Mouse (Mus musculus) neural tube, embryonic 15.5 days (tissue): ENCODE measurements around the gene Cdca7l. TPM values are rescaled to one million over a fixed set of nuclear protein-coding genes. Genes with fewer than 3 reads are reported as not detected.

Source experiments
- ATAC-seq: fragments of 200-750 bp; cut with Nextera tagmentation; 2 replicates; pipeline ENCODE4 v1.8.0; 2017; ENCODE audit warnings: mild to moderate bottlenecking, moderate TSS enrichment, moderate library complexity; ENCODE audit not compliant: low FRiP score
- H3K27ac ChIP-seq: fragments of 300-500 bp; sonication (generic); replicated peaks from 2 replicates; pipeline ENCODE4 v1.5.1; 2015; ENCODE audit warnings: mild to moderate bottlenecking, inconsistent platforms
- H3K27me3 ChIP-seq: fragments of 300-500 bp; sonication (generic); replicated peaks from 2 replicates; pipeline ENCODE4 v1.6.1; 2015; ENCODE audit warnings: inconsistent platforms
- H3K36me3 ChIP-seq: fragments of 300-500 bp; sonication (generic); 2 replicates; pipeline ENCODE4 v1.6.1; 2015; ENCODE audit warnings: inconsistent platforms
- H3K4me1 ChIP-seq: fragments of 300-500 bp; sonication (generic); 2 replicates; pipeline ENCODE4 v1.6.1; 2015; ENCODE audit warnings: inconsistent platforms
- H3K4me2 ChIP-seq: fragments of 300-500 bp; sonication (generic); 2 replicates; pipeline ENCODE4 v1.6.1; 2015; ENCODE audit warnings: inconsistent platforms, mild to moderate bottlenecking, moderate library complexity
- H3K4me3 ChIP-seq: fragments of 300-500 bp; sonication (generic); replicated peaks from 2 replicates; pipeline ENCODE4 v1.5.1; 2015; ENCODE audit warnings: mild to moderate bottlenecking, inconsistent platforms
- H3K9ac ChIP-seq: fragments of 300-500 bp; sonication (generic); replicated peaks from 2 replicates; pipeline ENCODE4 v1.6.1; 2015; ENCODE audit warnings: mild to moderate bottlenecking, inconsistent platforms
- H3K9me3 ChIP-seq: fragments of 300-500 bp; sonication (generic); replicated peaks from 2 replicates; pipeline ENCODE4 v1.6.1; 2016; ENCODE audit warnings: inconsistent platforms
- WGBS: fragments of 180-500 bp; shearing (Covaris S2); methylation state at CpG from one replicate; pipeline ENCODE4 v1.1.7; 2015; ENCODE audit warnings: mixed read lengths; 5-methylcytosine and 5-hydroxymethylcytosine counted together
- polyA plus RNA-seq: library from polyadenylated mRNA; unstranded; fragments of >200 nt; fragmentation: Nextera tagmentation; extraction: Ambion mirVana; gene quantifications from 2 replicates; pipeline ENCODE4 v1.2.1, GENCODE M21; 2015

The Cdca7l gene
- polyA plus RNA-seq, 1 experiment from 2014 or later, result 4.3 TPM

DNA sequence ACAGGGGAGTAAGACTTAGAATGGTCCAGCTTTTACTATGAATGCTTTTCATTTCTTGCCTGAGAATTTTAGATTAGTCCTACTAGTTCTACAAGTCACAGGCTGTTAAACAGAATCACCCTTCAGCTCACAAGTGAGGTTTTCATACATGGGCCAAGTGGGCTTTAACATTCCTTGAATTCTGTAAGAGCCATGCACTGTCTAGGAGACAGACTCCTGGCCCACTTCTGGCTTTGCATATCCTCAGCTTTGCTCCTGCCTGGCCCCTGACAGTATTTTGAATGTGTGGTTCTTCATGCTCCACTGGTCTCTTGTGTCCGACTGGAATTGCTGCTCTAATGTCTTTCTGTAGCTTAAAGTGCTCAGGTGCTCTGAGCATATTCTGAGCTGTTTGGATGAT, 20.7 kb upstream of the Cdca7l start:
- 27% methylated on average over 1 of the region's 1 CpGs for WGBS
- Histone ChIP-seq H3K36me3 (no peaks in the 10 kb centered on the region), H3K9ac (no peak overlapping the region), H3K4me3 (no peak overlapping the region), H3K27ac (no peak overlapping the region), H3K4me2 (no peak overlapping the region), H3K9me3 (no peaks in the 10 kb centered on the region), H3K4me1 (peaks cover 3% of the 10 kb centered on the region; the same call in 1 of the 2 replicates), H3K27me3 (0 out of 2 replicates have a peak, but pooled peaks cover 7% of the 10 kb centered on the region)
- no peak; the same call in 1 of the 2 replicates for ATAC-seq

DNA sequence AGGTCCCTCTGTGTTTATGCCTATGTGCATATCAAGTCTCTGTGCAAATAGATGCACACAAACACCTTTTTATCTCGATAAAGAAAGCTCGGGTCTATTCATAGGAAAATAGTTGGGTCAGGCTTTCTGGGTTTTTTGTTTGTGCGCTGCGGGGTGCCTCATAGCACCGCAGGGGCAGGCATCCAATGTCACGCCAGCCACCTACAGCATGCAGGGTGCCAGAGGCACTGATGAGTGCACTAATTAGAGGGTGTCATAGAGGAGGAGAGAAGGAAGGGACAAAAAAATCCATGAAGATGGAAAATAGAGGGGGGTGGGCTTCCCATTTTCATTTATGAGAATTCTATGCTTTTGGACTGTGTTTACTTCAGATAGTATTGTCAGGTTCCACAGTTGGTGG, 17.5 kb upstream of the Cdca7l start:
- Histone ChIP-seq H3K36me3 (no peaks in the 10 kb centered on the region), H3K4me2 (no peak overlapping the region), H3K9ac (no peak overlapping the region), H3K27ac (no peak overlapping the region), H3K27me3 (peaks cover 12% of the 10 kb centered on the region; the same call in 1 of the 2 replicates), H3K4me1 (peaks cover 10% of the 10 kb centered on the region), H3K9me3 (no peaks in the 10 kb centered on the region), H3K4me3 (no peak overlapping the region)
- no peak for ATAC-seq
- 28% methylated on average over 6 of the region's 6 CpGs for WGBS

GRCm38 (mm10) chr12:117788513-117789011, 15.5 kb upstream of the Cdca7l start:
- Histone ChIP-seq H3K4me3 (no peak overlapping the region; the same call in 1 of the 2 replicates), H3K4me2 (peak overlapping the region; percentile 59), H3K9me3 (no peaks in the 10 kb centered on the region), H3K27ac (no peak overlapping the region), H3K9ac (no peak overlapping the region; the same call in 1 of the 2 replicates), H3K36me3 (no peaks in the 10 kb centered on the region), H3K4me1 (peaks cover 9% of the 10 kb centered on the region), H3K27me3 (peaks cover 13% of the 10 kb centered on the region; the same call in 1 of the 2 replicates)
- 15% methylated on average over 24 of the region's 24 CpGs for WGBS
- no peak for ATAC-seq

- no peak for ATAC-seq
- Histone ChIP-seq H3K27ac (no peak overlapping the region), H3K27me3 (peaks cover 13% of the 10 kb centered on the region; the same call in 1 of the 2 replicates), H3K4me1 (peaks cover 7% of the 10 kb centered on the region), H3K36me3 (no peaks in the 10 kb centered on the region), H3K4me2 (peak overlapping the region; percentile 59; the same call in 1 of the 2 replicates), H3K9ac (no peak overlapping the region), H3K4me3 (no peak overlapping the region), H3K9me3 (no peaks in the 10 kb centered on the region)
- 19% methylated on average over 7 of the region's 7 CpGs for WGBS
Measured at GRCm38 (mm10) chr12:117789017-117789416, 15.1 kb upstream of the Cdca7l start.

DNA sequence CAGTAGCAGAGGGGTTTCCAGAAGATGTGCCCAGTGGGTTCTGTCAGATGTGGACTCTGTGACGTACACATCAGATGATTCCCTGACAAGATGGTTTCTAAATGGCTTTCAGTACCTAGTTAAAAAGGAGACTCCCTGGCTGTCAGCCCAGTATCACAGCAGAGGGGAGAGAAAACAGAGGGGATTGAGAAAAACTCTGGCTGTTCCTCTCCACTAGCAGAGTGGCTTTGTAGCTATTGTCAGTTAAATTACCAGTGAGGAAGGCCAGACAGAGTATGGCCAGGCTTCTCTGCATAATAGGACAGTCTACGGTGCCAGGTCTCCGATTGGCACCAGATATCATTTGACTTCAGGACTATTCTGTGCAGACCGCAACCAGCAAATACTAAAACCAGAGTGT, 8.8 kb upstream of the Cdca7l start:
- 54% methylated on average over 4 of the region's 4 CpGs for WGBS
- no peaks in the 10 kb centered on the region for H3K9me3 ChIP-seq
- no peaks in the 10 kb centered on the region for H3K4me1 ChIP-seq
- ATAC-seq, result peak; percentile 35; the same call in 1 of the 2 replicates
- peaks cover 9% of the 10 kb centered on the region; the same call in 1 of the 2 replicates for H3K27me3 ChIP-seq
- H3K4me3 ChIP-seq, result no peak overlapping the region
- no peak overlapping the region for H3K27ac ChIP-seq
- no peak overlapping the region for H3K9ac ChIP-seq
- H3K36me3 ChIP-seq, result no peaks in the 10 kb centered on the region
- no peak overlapping the region for H3K4me2 ChIP-seq

DNA sequence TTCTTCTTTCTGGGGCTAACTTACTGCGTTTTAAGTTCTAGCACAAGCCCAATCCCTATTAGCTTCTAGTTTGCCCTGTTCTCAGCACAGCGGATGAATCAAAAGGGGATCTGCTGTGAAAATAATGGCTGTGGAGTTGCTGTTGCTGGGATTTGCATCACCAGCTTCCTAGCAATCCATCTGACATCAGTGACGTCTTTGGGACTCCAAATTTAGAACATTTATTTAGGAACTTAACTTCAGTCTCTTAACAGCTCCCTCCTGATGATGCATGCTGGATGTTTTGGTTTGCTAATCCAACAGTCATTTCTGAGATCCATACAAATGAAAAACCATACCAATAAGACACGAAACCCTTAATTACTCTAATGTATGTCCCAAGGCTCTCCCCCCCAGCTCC, 1.5 kb downstream of the Cdca7l start:
- Histone ChIP-seq H3K4me3 (peak overlapping the region; percentile 22; the same call in 1 of the 2 replicates), H3K4me1 (peaks cover 48% of the 10 kb centered on the region), H3K9ac (no peak overlapping the region), H3K4me2 (peak overlapping the region; percentile 56), H3K27me3 (0 out of 2 replicates have a peak, but pooled peaks cover 4% of the 10 kb centered on the region), H3K9me3 (no peaks in the 10 kb centered on the region), H3K27ac (no peak overlapping the region), H3K36me3 (no peaks in the 10 kb centered on the region)
- ATAC-seq, result no peak
- 57% methylated on average over 4 of the region's 4 CpGs for WGBS

DNA sequence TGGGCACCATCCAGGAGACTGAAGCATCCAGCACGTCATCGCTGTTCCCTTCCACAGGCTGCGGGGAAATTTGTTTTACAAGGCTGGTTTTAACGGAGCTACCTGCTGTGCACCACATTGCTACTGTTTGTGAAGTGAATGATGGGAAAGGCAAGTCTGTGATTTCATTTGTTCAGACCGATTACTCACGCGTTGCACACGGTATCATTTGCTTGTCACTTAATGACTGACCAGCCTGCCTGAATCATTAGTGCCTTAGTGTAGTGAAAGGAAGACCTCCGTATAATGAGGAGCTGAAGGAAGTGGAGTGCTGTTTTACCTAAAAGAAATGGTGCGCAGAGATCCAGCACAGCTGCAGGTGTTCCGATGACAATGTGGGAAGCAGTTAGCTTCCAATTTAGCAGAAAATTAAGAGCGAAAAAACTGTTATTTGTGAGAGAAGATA, 1.9 kb downstream of the Cdca7l start:
- Histone ChIP-seq H3K27me3 (0 out of 2 replicates have a peak, but pooled peaks cover 4% of the 10 kb centered on the region), H3K4me2 (peak overlapping the region; percentile 56), H3K4me1 (peaks cover 50% of the 10 kb centered on the region), H3K4me3 (peak overlapping the region; percentile 22), H3K9me3 (no peaks in the 10 kb centered on the region), H3K9ac (0 out of 2 replicates have a peak overlapping the region, but pooled peaks have one; percentile 20), H3K27ac (peak overlapping the region; percentile 33; the same call in 1 of the 2 replicates), H3K36me3 (no peaks in the 10 kb centered on the region)
- ATAC-seq, result peak; percentile 49
- 7% methylated on average over 12 of the region's 12 CpGs for WGBS

- Histone ChIP-seq H3K27ac (peak overlapping the region; percentile 33; the same call in 1 of the 2 replicates), H3K4me2 (peak overlapping the region; percentile 56), H3K36me3 (no peaks in the 10 kb centered on the region), H3K9ac (0 out of 2 replicates have a peak overlapping the region, but pooled peaks have one; percentile 20), H3K27me3 (peaks cover 4% of the 10 kb centered on the region; the same call in 1 of the 2 replicates), H3K4me3 (peak overlapping the region; percentile 22), H3K4me1 (peaks cover 50% of the 10 kb centered on the region), H3K9me3 (no peaks in the 10 kb centered on the region)
- peak; percentile 9; the same call in 1 of the 2 replicates for ATAC-seq
- WGBS, result 18% methylated on average over 4 of the region's 4 CpGs
Measured at GRCm38 (mm10) chr12:117806470-117806869, 2.4 kb downstream of the Cdca7l start.

- Histone ChIP-seq H3K9me3 (no peaks in the 10 kb centered on the region), H3K36me3 (no peaks in the 10 kb centered on the region), H3K9ac (no peak overlapping the region), H3K4me3 (no peak overlapping the region), H3K27me3 (peaks cover 8% of the 10 kb centered on the region; the same call in 1 of the 2 replicates), H3K4me1 (peaks cover 50% of the 10 kb centered on the region), H3K27ac (no peak overlapping the region), H3K4me2 (peak overlapping the region; percentile 46)
- ATAC-seq, result peak; percentile 26; the same call in 1 of the 2 replicates
- 14% methylated on average over 10 of the region's 12 CpGs for WGBS
Measured at GRCm38 (mm10) chr12:117807637-117808036, 3.5 kb downstream of the Cdca7l start.

- WGBS, result 13% methylated on average over 17 of the region's 17 CpGs
- Histone ChIP-seq H3K9ac (no peak overlapping the region), H3K4me2 (peak overlapping the region; percentile 46), H3K27me3 (peaks cover 15% of the 10 kb centered on the region; the same call in 1 of the 2 replicates), H3K4me1 (peaks cover 50% of the 10 kb centered on the region), H3K27ac (no peak overlapping the region), H3K36me3 (no peaks in the 10 kb centered on the region), H3K9me3 (no peaks in the 10 kb centered on the region), H3K4me3 (peak overlapping the region; percentile 21)
- ATAC-seq, result no peak
Measured at GRCm38 (mm10) chr12:117808355-117809326, 4.6 kb downstream of the Cdca7l start.

DNA sequence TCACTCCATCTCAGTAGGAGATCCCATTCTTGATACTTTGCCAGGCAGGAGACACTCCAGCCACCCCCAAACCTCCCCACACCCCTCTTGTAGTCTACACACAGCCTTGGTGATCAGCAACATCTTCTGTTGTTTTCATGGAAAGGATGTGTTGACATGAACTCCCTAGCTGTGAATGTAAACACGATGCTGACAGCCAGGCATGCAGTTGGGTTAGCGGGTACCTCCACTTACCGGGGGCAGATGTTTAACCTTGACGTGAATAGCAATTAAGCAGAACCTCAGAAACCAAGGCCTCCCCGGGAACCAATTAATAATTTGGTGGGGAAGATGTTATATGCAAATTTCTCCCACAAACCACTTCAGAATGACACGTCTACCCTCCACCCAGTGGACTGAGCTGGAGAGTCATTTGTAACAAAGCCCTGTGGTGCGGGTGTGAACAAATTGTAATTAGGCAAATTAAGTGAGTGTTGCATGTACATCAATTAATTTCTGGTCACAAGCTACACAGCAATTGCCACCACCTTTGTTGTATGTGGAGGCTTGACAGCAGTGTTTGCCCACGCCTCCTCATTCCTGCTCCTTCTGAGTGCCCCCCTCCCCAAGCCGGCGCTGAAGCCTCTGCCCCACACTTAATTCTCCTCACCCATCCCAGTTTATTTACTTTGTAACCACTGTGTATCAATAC, 5.4 kb downstream of the Cdca7l start:
- peak; percentile 19; the same call in 1 of the 2 replicates for ATAC-seq
- WGBS, result 9% methylated on average over 10 of the region's 10 CpGs
- Histone ChIP-seq H3K4me2 (peak overlapping the region; percentile 30), H3K27me3 (peaks cover 21% of the 10 kb centered on the region), H3K9me3 (no peaks in the 10 kb centered on the region), H3K4me1 (peaks cover 50% of the 10 kb centered on the region), H3K9ac (no peak overlapping the region), H3K36me3 (no peaks in the 10 kb centered on the region), H3K4me3 (no peak overlapping the region), H3K27ac (peak overlapping the region; percentile 24; the same call in 1 of the 2 replicates)
